Mouse (Mus musculus): ENCODE results near the gene Sgcd. TPM values are rescaled to one million over a fixed set of nuclear protein-coding genes. Genes with fewer than 3 reads are reported as not detected.

The Sgcd gene
- polyA plus RNA-seq, 1 experiment from 2014 or later: 0.09 TPM

DNA sequence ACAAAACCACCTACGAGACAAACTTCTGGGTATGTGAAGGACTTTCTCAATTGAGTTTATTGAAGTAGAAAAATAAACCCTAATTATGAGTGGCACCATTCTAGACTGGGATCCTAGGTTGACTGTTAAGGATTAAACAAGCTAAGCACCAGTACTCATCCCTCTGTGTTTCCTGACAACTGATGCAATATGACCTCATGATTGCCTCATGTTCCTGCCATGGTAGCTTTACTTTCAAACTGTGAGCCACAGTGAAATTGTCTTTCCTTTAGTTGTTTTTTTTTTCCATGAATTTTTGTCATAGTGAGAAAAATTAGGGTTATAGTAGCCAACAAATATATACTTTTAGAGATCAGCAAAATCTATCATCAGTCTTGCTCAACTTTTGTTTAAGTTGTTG, 689.0 kb downstream of the Sgcd start:
- TF ChIP-seq EP300 (IDR thresholded peaks at IDR 0.05; ENCODE audit: low read depth): no peak
- no peak for TF ChIP-seq CTCF (IDR thresholded peaks at IDR 0.05; ENCODE audit: low read depth)
- no peak overlapping the region for H3K4me3 ChIP-seq (ENCODE audit: low read depth, low read length)
- H3K9ac ChIP-seq (replicated peaks): no peak overlapping the region
- 79% methylated on average over 1 of the region's 1 CpGs for WGBS (ENCODE audit: insufficient replicate concordance)
- no peak overlapping the region for H3K4me2 ChIP-seq (ENCODE audit: low read depth, low read length)
- H3K9me3 ChIP-seq (ENCODE audit: low read length): no peaks in the 10 kb centered on the region
- H3K4me1 ChIP-seq (ENCODE audit: insufficient read depth): no peaks in the 10 kb centered on the region
- no peaks in the 10 kb centered on the region for H3K27me3 ChIP-seq (ENCODE audit: insufficient read depth, low read length)
- H3K27ac ChIP-seq (ENCODE audit: low read depth): no peak overlapping the region
- ATAC-seq (no peak), DNase-seq (no peak)
- H3K36me3 ChIP-seq (replicated peaks; ENCODE audit: insufficient read depth, low read length): no peaks in the 10 kb centered on the region

DNA sequence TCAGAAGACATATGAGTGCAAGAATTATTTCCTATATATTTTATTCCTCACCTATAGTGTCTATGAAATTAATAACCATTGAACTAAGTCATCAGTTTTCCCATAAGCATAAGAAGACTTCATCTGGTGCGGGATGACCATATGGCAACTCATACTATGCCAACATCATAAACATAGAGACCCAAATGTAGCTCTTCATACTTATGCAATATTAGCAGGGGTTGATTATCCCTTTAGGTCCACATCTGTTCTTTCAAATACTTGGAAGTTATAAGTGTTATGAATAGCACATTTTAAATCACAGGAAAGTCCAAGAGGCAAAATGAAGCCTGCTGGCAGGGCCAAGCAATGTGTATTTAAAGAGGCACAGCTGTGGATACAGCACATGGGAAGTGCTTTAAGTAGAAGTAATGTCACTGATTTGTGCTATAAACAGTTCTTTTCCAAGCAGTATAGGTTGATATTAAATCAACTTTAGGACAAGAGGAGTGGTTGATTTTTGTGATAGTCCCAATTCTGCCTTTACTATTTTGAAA, 690.9 kb downstream of the Sgcd start:
- no peak overlapping the region for H3K4me2 ChIP-seq (ENCODE audit: low read depth, low read length)
- no peaks in the 10 kb centered on the region for H3K36me3 ChIP-seq (replicated peaks; ENCODE audit: insufficient read depth, low read length)
- H3K27ac ChIP-seq (ENCODE audit: low read depth): no peak overlapping the region
- no peak overlapping the region for H3K4me3 ChIP-seq (ENCODE audit: low read depth, low read length)
- TF ChIP-seq EP300 (IDR thresholded peaks at IDR 0.05; ENCODE audit: low read depth) (no peak), CTCF (IDR thresholded peaks at IDR 0.05; ENCODE audit: low read depth) (no peak)
- no peak overlapping the region for H3K9ac ChIP-seq (replicated peaks)
- no peaks in the 10 kb centered on the region for H3K27me3 ChIP-seq (ENCODE audit: insufficient read depth, low read length)
- DNase-seq (no peak), ATAC-seq (no peak)
- H3K4me1 ChIP-seq (ENCODE audit: insufficient read depth): no peaks in the 10 kb centered on the region
- no peaks in the 10 kb centered on the region for H3K9me3 ChIP-seq (ENCODE audit: low read length)
- WGBS (ENCODE audit: insufficient replicate concordance): 81% methylated on average over 1 of the region's 1 CpGs

DNA sequence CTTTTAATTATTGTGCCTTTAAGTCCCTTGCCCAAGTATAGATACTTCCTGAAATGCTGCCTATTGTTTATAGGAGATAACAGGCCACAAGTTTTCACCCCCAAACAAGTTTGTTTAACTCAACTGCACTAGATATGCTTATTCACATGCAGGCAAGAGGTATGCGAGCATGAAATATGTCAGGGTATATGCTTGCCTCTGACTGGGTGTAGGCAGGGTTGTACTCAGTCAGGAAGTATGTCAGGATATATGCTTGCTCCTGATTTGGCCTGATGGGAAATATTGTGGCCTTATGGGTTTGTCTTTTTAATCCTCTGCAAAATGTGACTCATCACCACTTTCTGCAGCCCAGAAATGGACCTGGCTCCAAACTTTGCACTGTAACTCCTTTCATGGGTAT, 694.0 kb downstream of the Sgcd start:
- Histone ChIP-seq H3K9me3 (ENCODE audit: low read length) (no peaks in the 10 kb centered on the region), H3K36me3 (replicated peaks; ENCODE audit: insufficient read depth, low read length) (no peaks in the 10 kb centered on the region), H3K9ac (replicated peaks) (no peak overlapping the region), H3K27ac (ENCODE audit: low read depth) (no peak overlapping the region), H3K27me3 (ENCODE audit: insufficient read depth, low read length) (no peaks in the 10 kb centered on the region), H3K4me2 (ENCODE audit: low read depth, low read length) (no peak overlapping the region), H3K4me3 (ENCODE audit: low read depth, low read length) (no peak overlapping the region), H3K4me1 (ENCODE audit: insufficient read depth) (no peaks in the 10 kb centered on the region)
- DNase-seq: no peak
- ATAC-seq: no peak
- TF ChIP-seq EP300 (IDR thresholded peaks at IDR 0.05; ENCODE audit: low read depth) (no peak), CTCF (IDR thresholded peaks at IDR 0.05; ENCODE audit: low read depth) (no peak)
- 52% methylated on average over 1 of the region's 1 CpGs for WGBS (ENCODE audit: insufficient replicate concordance)

DNA sequence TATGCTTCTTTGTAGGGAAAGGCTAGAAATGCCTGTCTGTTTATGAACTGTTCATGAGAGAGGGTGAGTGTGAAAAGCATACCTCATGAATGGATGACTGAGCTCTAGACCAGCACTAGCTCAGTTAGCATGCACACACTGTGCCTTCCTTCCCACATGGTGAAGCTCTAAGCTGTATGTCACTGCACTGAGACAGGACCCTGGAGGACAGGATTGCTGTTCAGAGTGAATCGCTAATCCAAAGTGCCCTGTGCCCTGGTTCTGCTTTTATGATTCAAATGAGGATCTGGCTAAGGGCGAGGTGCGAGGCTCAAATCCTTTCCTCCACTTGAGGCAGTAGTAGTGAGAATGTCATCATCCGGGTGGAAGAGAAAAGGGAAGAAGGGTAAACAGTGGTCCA, 712.2 kb downstream of the Sgcd start:
- H3K27ac ChIP-seq (ENCODE audit: low read depth): no peak overlapping the region
- H3K4me2 ChIP-seq (ENCODE audit: low read depth, low read length): no peak overlapping the region
- no peak overlapping the region for H3K4me3 ChIP-seq (ENCODE audit: low read depth, low read length)
- no peaks in the 10 kb centered on the region for H3K27me3 ChIP-seq (ENCODE audit: insufficient read depth, low read length)
- WGBS (ENCODE audit: insufficient replicate concordance): 39% methylated on average over 4 of the region's 4 CpGs
- H3K36me3 ChIP-seq (replicated peaks; ENCODE audit: insufficient read depth, low read length): no peaks in the 10 kb centered on the region
- H3K9ac ChIP-seq (replicated peaks): no peak overlapping the region
- DNase-seq (no peak), ATAC-seq (no peak)
- no peak for TF ChIP-seq CTCF (IDR thresholded peaks at IDR 0.05; ENCODE audit: low read depth)
- TF ChIP-seq EP300 (IDR thresholded peaks at IDR 0.05; ENCODE audit: low read depth): no peak
- H3K4me1 ChIP-seq (ENCODE audit: insufficient read depth): no peaks in the 10 kb centered on the region
- H3K9me3 ChIP-seq (ENCODE audit: low read length): no peaks in the 10 kb centered on the region

DNA sequence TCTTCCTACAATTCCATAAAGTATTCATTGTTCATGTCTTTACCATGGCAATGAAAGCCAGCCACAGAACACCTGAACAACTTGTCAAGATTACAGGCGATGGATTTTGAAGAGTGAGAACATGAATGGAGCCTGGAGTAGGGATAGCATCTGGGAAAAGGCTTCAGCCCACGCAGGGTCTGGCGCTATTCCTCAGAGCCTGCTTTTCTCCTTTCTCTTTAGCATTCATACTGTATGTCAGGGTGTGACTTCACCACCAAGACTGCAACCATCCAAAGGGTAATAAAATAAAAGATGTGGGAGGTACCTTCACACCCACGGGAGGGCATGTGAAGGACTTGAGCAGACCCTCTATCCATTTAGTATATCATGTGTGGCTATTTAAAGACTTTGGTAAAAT, 720.2 kb downstream of the Sgcd start:
- WGBS (ENCODE audit: insufficient replicate concordance): 75% methylated on average over 4 of the region's 4 CpGs
- H3K9ac ChIP-seq (replicated peaks): no peak overlapping the region
- H3K4me3 ChIP-seq (ENCODE audit: low read depth, low read length): no peak overlapping the region
- no peak overlapping the region for H3K4me2 ChIP-seq (ENCODE audit: low read depth, low read length)
- no peaks in the 10 kb centered on the region for H3K27me3 ChIP-seq (ENCODE audit: insufficient read depth, low read length)
- ATAC-seq (no peak), DNase-seq (no peak)
- H3K4me1 ChIP-seq (ENCODE audit: insufficient read depth): no peaks in the 10 kb centered on the region
- no peak overlapping the region for H3K27ac ChIP-seq (ENCODE audit: low read depth)
- H3K36me3 ChIP-seq (replicated peaks; ENCODE audit: insufficient read depth, low read length): no peaks in the 10 kb centered on the region
- TF ChIP-seq CTCF (IDR thresholded peaks at IDR 0.05; ENCODE audit: low read depth) (no peak), EP300 (IDR thresholded peaks at IDR 0.05; ENCODE audit: low read depth) (no peak)
- H3K9me3 ChIP-seq (ENCODE audit: low read length): no peaks in the 10 kb centered on the region

DNA sequence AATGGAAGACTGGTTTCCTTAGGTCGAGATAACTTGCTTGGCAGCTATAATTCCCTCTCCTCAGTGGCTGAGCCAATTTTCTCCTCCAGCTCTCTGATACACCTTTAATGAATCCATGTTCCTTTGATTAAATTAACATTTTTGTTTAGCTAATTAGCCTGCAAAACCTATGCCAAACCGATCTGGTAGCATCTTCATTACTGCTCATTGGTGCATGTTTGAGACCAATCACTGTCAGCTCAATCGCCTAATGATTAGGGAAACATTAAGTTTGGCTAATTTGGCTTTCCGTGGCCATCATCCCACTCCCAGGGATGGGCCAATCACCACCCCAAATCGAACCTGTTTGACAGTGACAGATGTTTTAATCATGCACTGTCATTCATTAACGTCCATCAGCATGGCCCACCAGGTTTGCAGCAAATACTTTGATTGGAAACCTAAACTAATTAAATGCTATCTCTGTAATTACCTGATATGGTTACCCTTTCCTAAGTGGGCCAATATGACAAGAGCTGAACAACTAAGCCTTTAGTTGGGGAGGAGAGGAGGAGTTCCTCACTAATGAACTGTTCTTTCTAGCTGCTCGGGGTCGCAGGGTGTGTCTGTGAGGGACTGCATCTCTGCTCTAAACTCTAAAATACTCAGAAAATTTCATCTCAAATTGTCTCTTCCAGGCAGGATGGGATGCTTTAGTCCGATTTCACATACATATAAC, 724.3 kb downstream of the Sgcd start:
- H3K9me3 ChIP-seq (ENCODE audit: low read length): no peaks in the 10 kb centered on the region
- no peaks in the 10 kb centered on the region for H3K4me1 ChIP-seq (ENCODE audit: insufficient read depth)
- H3K27ac ChIP-seq (ENCODE audit: low read depth): no peak overlapping the region
- no peaks in the 10 kb centered on the region for H3K36me3 ChIP-seq (replicated peaks; ENCODE audit: insufficient read depth, low read length)
- ATAC-seq: no peak
- no peak overlapping the region for H3K4me3 ChIP-seq (ENCODE audit: low read depth, low read length)
- no peaks in the 10 kb centered on the region for H3K27me3 ChIP-seq (ENCODE audit: insufficient read depth, low read length)
- DNase-seq: no peak
- H3K4me2 ChIP-seq (ENCODE audit: low read depth, low read length): no peak overlapping the region
- 73% methylated on average over 9 of the region's 9 CpGs for WGBS (ENCODE audit: insufficient replicate concordance)
- H3K9ac ChIP-seq (replicated peaks): no peak overlapping the region
- TF ChIP-seq CTCF (IDR thresholded peaks at IDR 0.05; ENCODE audit: low read depth) (no peak), EP300 (IDR thresholded peaks at IDR 0.05; ENCODE audit: low read depth) (no peak)
